Mouse (Mus musculus): ENCODE measurements around the gene Rad52. TPM values are rescaled to one million over a fixed set of nuclear protein-coding genes. Genes with fewer than 3 reads are reported as not detected.

The Rad52 gene
- polyA plus RNA-seq, 1 experiment from 2014 or later, result 25.6 TPM

GRCm38 (mm10) chr6:119903081-119903789 lies 737 bp downstream of the Rad52 start:
- no peaks in the 10 kb centered on the region for H3K4me1 ChIP-seq (ENCODE audit: control insufficient read depth, insufficient read depth, low read length)
- WGBS, result 22% methylated on average over 15 of the region's 15 CpGs
- H3K4me3 ChIP-seq (ENCODE audit: low read depth, low read length), result peak overlapping the region; percentile 96
- H3K9me3 ChIP-seq (replicated peaks; ENCODE audit: control insufficient read depth, low read length), result no peaks in the 10 kb centered on the region
- no peaks in the 10 kb centered on the region for H3K36me3 ChIP-seq (replicated peaks; ENCODE audit: control insufficient read depth, insufficient read depth, low read depth, low read length)
- no peaks in the 10 kb centered on the region for H3K27me3 ChIP-seq (ENCODE audit: control insufficient read depth, insufficient read depth, low read length)
- DNase-seq (ENCODE audit: low spot score) (peak; percentile 18), ATAC-seq (replicated peaks; ENCODE audit: insufficient number of reproducible peaks, low FRiP score, low TSS enrichment, low read depth) (no peak; the same call in 1 of the 2 replicates)
- H3K4me2 ChIP-seq (ENCODE audit: low read depth, low read length), result peak overlapping the region; percentile 74
- H3K27ac ChIP-seq (replicated peaks; ENCODE audit: low read depth, low read length), result peak overlapping the region; percentile 80; the same call in 1 of the 2 replicates
- peak overlapping the region; percentile 96 for H3K9ac ChIP-seq (replicated peaks; ENCODE audit: low read length)

DNA sequence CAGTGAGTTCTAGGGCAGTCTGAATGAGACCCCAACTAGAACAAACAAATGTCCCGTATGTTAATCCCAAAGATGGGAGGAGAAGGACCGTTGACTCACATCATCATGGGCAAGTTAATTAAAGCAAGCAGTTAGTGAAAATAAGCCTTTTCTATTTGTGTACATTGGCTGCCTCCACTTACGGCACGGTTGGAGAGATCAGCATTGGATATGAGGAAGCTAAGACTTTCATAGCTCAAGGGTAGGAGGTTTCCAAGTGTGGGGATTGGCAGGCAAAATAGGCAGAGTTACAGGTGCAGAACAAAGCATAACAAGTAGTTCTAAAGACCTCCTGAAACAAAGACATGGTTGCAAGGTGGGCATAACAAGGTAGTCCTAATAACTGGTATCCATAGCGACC lies 3.0 kb downstream of the Rad52 start:
- Histone ChIP-seq H3K27me3 (ENCODE audit: control insufficient read depth, insufficient read depth, low read length) (no peaks in the 10 kb centered on the region), H3K4me1 (ENCODE audit: control insufficient read depth, insufficient read depth, low read length) (no peaks in the 10 kb centered on the region), H3K36me3 (replicated peaks; ENCODE audit: control insufficient read depth, insufficient read depth, low read depth, low read length) (no peaks in the 10 kb centered on the region), H3K9me3 (replicated peaks; ENCODE audit: control insufficient read depth, low read length) (no peaks in the 10 kb centered on the region), H3K4me3 (ENCODE audit: low read depth, low read length) (no peak overlapping the region), H3K27ac (replicated peaks; ENCODE audit: low read depth, low read length) (no peak overlapping the region), H3K4me2 (ENCODE audit: low read depth, low read length) (no peak overlapping the region), H3K9ac (replicated peaks; ENCODE audit: low read length) (no peak overlapping the region)
- WGBS, result 86% methylated on average over 5 of the region's 5 CpGs
- ATAC-seq (replicated peaks; ENCODE audit: insufficient number of reproducible peaks, low FRiP score, low TSS enrichment, low read depth) (no peak), DNase-seq (ENCODE audit: low spot score) (no peak)

- Histone ChIP-seq H3K4me1 (ENCODE audit: control insufficient read depth, insufficient read depth, low read length) (no peaks in the 10 kb centered on the region), H3K4me2 (ENCODE audit: low read depth, low read length) (no peak overlapping the region), H3K27ac (replicated peaks; ENCODE audit: low read depth, low read length) (no peak overlapping the region), H3K27me3 (ENCODE audit: control insufficient read depth, insufficient read depth, low read length) (no peaks in the 10 kb centered on the region), H3K4me3 (ENCODE audit: low read depth, low read length) (no peak overlapping the region), H3K9ac (replicated peaks; ENCODE audit: low read length) (no peak overlapping the region), H3K36me3 (replicated peaks; ENCODE audit: control insufficient read depth, insufficient read depth, low read depth, low read length) (peaks cover 4% of the 10 kb centered on the region), H3K9me3 (replicated peaks; ENCODE audit: control insufficient read depth, low read length) (no peaks in the 10 kb centered on the region)
- WGBS, result 74% methylated on average over 5 of the region's 5 CpGs
- DNase-seq (ENCODE audit: low spot score), result no peak
- no peak for ATAC-seq (replicated peaks; ENCODE audit: insufficient number of reproducible peaks, low FRiP score, low TSS enrichment, low read depth)
Observed at GRCm38 (mm10) chr6:119912046-119912445, 9.5 kb downstream of the Rad52 start.

DNA sequence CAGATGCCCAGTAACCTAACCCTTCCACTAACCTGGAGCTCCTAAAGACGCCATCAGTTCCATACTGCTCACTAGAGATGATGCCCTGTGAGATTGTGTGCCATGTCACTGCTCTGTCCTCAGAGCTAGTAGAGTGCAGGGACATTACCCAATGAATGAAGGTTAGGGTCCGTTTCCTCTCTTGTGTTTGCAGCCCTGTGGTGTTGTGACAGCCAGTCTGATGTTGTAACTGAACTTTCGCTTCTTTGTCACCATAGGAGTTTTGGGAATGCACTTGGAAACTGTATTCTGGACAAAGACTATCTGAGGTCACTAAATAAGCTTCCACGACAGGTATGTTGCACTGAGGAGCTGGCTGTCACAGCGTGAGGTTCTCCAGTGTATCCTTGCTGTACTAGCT lies 13.2 kb downstream of the Rad52 start:
- H3K36me3 ChIP-seq (replicated peaks; ENCODE audit: control insufficient read depth, insufficient read depth, low read depth, low read length), result peaks cover 4% of the 10 kb centered on the region
- no peak overlapping the region for H3K9ac ChIP-seq (replicated peaks; ENCODE audit: low read length)
- WGBS, result 88% methylated on average over 5 of the region's 5 CpGs

DNA sequence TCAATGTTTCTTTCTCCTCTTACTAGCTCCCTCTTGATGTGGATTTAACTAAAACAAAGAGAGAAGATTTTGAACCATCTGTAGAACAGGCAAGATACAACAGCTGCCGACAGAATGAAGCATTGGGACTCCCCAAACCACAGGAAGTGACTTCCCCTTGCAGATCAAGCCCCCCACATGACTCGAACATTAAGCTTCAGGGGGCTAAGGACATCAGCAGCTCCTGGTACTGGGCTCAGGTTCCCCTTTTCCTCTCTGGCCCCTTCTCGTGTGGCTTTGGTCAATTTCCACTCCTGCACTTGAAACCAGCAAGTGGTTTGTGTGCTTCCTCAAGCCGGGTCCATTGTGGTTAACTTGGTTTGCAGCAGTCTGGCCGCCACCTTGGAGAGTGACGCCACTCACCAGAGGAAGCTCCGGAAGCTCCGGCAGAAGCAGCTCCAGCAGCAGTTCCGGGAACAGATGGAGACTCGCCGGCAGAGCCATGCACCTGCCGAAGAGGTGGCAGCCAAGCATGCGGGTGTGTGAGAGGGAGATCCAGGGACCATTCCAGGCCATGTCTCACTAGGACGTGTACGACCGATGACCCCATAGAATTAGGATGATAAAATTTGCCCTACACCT lies 16.2 kb downstream of the Rad52 start:
- 88% methylated on average over 16 of the region's 16 CpGs for WGBS
- Histone ChIP-seq H3K4me3 (ENCODE audit: low read depth, low read length) (no peak overlapping the region), H3K4me1 (ENCODE audit: control insufficient read depth, insufficient read depth, low read length) (no peaks in the 10 kb centered on the region), H3K9ac (replicated peaks; ENCODE audit: low read length) (no peak overlapping the region), H3K27me3 (ENCODE audit: control insufficient read depth, insufficient read depth, low read length) (no peaks in the 10 kb centered on the region), H3K27ac (replicated peaks; ENCODE audit: low read depth, low read length) (no peak overlapping the region), H3K9me3 (replicated peaks; ENCODE audit: control insufficient read depth, low read length) (no peaks in the 10 kb centered on the region), H3K36me3 (replicated peaks; ENCODE audit: control insufficient read depth, insufficient read depth, low read depth, low read length) (peaks cover 4% of the 10 kb centered on the region), H3K4me2 (ENCODE audit: low read depth, low read length) (no peak overlapping the region)
- DNase-seq (ENCODE audit: low spot score) (no peak), ATAC-seq (replicated peaks; ENCODE audit: insufficient number of reproducible peaks, low FRiP score, low TSS enrichment, low read depth) (no peak)

More for the DNA sequence above, 13.2 kb downstream of the Rad52 start:
- Histone ChIP-seq H3K9me3 (replicated peaks; ENCODE audit: control insufficient read depth, low read length) (no peaks in the 10 kb centered on the region), H3K4me3 (ENCODE audit: low read depth, low read length) (no peak overlapping the region), H3K27ac (replicated peaks; ENCODE audit: low read depth, low read length) (no peak overlapping the region), H3K4me1 (ENCODE audit: control insufficient read depth, insufficient read depth, low read length) (no peaks in the 10 kb centered on the region), H3K27me3 (ENCODE audit: control insufficient read depth, insufficient read depth, low read length) (no peaks in the 10 kb centered on the region), H3K4me2 (ENCODE audit: low read depth, low read length) (no peak overlapping the region)
- ATAC-seq (replicated peaks; ENCODE audit: insufficient number of reproducible peaks, low FRiP score, low TSS enrichment, low read depth) (no peak), DNase-seq (ENCODE audit: low spot score) (no peak)

- no peak for DNase-seq (ENCODE audit: low spot score)
- Histone ChIP-seq H3K27me3 (ENCODE audit: control insufficient read depth, insufficient read depth, low read length) (no peaks in the 10 kb centered on the region), H3K9ac (replicated peaks; ENCODE audit: low read length) (no peak overlapping the region), H3K4me3 (ENCODE audit: low read depth, low read length) (no peak overlapping the region), H3K9me3 (replicated peaks; ENCODE audit: control insufficient read depth, low read length) (no peaks in the 10 kb centered on the region), H3K4me2 (ENCODE audit: low read depth, low read length) (no peak overlapping the region), H3K27ac (replicated peaks; ENCODE audit: low read depth, low read length) (no peak overlapping the region), H3K4me1 (ENCODE audit: control insufficient read depth, insufficient read depth, low read length) (no peaks in the 10 kb centered on the region), H3K36me3 (replicated peaks; ENCODE audit: control insufficient read depth, insufficient read depth, low read depth, low read length) (no peaks in the 10 kb centered on the region; the same call in 1 of the 2 replicates)
- WGBS, result 90% methylated on average over 3 of the region's 3 CpGs
- ATAC-seq (replicated peaks; ENCODE audit: insufficient number of reproducible peaks, low FRiP score, low TSS enrichment, low read depth), result no peak
Observed at GRCm38 (mm10) chr6:119922136-119922535, 19.6 kb downstream of the Rad52 start.

DNA sequence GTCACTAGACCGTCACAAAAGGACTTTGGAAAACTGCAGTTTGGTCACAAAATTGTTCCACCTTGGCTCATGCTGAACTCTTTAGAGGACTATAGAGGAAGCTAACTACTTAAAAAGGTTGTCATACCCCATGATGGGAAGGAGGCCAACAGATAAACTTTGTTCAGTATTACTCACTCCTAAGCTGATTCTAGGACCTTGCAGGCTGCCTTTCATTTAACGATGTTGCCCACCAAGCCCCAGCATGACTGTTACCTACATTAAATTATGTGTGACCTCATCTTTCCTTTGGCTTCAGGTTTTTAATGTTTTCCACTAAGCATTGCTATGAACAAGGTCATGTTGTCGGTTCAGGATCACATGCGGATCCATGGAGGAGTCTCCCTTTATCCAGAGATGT lies 20.0 kb downstream of the Rad52 start:
- no peak for DNase-seq (ENCODE audit: low spot score)
- 95% methylated on average over 4 of the region's 4 CpGs for WGBS
- H3K27ac ChIP-seq (replicated peaks; ENCODE audit: low read depth, low read length), result no peak overlapping the region
- H3K27me3 ChIP-seq (ENCODE audit: control insufficient read depth, insufficient read depth, low read length), result no peaks in the 10 kb centered on the region
- H3K36me3 ChIP-seq (replicated peaks; ENCODE audit: control insufficient read depth, insufficient read depth, low read depth, low read length), result no peaks in the 10 kb centered on the region; the same call in 1 of the 2 replicates
- no peaks in the 10 kb centered on the region for H3K9me3 ChIP-seq (replicated peaks; ENCODE audit: control insufficient read depth, low read length)
- H3K4me1 ChIP-seq (ENCODE audit: control insufficient read depth, insufficient read depth, low read length), result no peaks in the 10 kb centered on the region
- ATAC-seq (replicated peaks; ENCODE audit: insufficient number of reproducible peaks, low FRiP score, low TSS enrichment, low read depth), result no peak
- H3K4me3 ChIP-seq (ENCODE audit: low read depth, low read length), result no peak overlapping the region
- H3K9ac ChIP-seq (replicated peaks; ENCODE audit: low read length), result no peak overlapping the region
- H3K4me2 ChIP-seq (ENCODE audit: low read depth, low read length), result no peak overlapping the region

DNA sequence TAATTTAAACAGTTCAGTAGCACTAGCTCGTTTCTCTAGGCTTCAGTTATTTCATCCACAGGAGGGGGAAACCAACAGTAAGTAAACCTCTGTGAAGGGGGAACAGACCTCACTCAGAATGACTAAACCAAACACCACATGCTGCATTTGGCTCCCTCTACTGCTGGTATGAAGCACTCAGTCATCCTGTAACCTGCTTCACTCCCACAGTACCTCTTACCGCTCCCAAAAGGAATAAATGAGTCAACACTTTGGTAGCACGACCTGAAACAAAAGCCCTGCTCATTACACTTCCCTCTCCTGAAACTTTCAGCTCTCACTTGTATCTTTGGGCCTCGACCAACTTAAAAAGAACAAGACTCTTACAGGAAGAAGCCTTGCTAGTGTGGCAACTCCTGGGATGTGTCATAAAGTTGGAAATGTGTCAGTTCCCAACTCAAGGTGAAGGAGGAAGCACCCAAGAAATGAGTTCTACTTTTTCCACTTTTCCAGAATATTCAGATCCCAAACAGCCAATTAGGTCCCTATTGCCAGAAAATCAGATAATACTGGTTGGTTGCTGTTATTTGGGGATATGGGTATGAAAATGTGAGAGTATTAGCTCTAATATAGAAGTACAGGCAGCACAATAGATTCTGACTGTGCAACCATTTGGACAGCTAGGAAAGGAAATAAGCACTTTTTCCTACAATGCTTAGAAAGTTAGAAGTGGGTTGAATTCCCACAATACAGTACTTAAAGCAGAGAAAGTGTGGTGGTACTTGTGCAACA lies 21.9 kb downstream of the Rad52 start:
- Histone ChIP-seq H3K4me3 (ENCODE audit: low read depth, low read length) (no peak overlapping the region), H3K4me2 (ENCODE audit: low read depth, low read length) (no peak overlapping the region), H3K4me1 (ENCODE audit: control insufficient read depth, insufficient read depth, low read length) (no peaks in the 10 kb centered on the region), H3K9ac (replicated peaks; ENCODE audit: low read length) (no peak overlapping the region), H3K27me3 (ENCODE audit: control insufficient read depth, insufficient read depth, low read length) (no peaks in the 10 kb centered on the region), H3K27ac (replicated peaks; ENCODE audit: low read depth, low read length) (no peak overlapping the region), H3K36me3 (replicated peaks; ENCODE audit: control insufficient read depth, insufficient read depth, low read depth, low read length) (no peaks in the 10 kb centered on the region; the same call in 1 of the 2 replicates), H3K9me3 (replicated peaks; ENCODE audit: control insufficient read depth, low read length) (no peaks in the 10 kb centered on the region)
- no peak for ATAC-seq (replicated peaks; ENCODE audit: insufficient number of reproducible peaks, low FRiP score, low TSS enrichment, low read depth)
- 54% methylated on average over 4 of the region's 4 CpGs for WGBS
- DNase-seq (ENCODE audit: low spot score), result peak; percentile 13
